Mouse (Mus musculus) stomach, embryonic 15.5 days (tissue): ENCODE data around the gene Sparcl1. TPM values are rescaled to one million over a fixed set of nuclear protein-coding genes. Genes with fewer than 3 reads are reported as not detected.
A peak's percentile ranks its signal among the peaks of the same experiment; 100 is the strongest.

Experiments used
- ATAC-seq: fragments of 200-750 bp; cut with Nextera tagmentation; 2 replicates; pipeline ENCODE4 v1.8.0; 2017; ENCODE audit warnings: low read depth, moderate number of reproducible peaks, moderate TSS enrichment; ENCODE audit not compliant: insufficient read depth, low FRiP score
- H3K27ac ChIP-seq: fragments of 300-500 bp; sonication (generic); 2 replicates; pipeline ENCODE4 v1.5.1; 2015; ENCODE audit warnings: mild to moderate bottlenecking, inconsistent platforms
- H3K27me3 ChIP-seq: fragments of 300-500 bp; sonication (generic); replicated peaks from 2 replicates; pipeline ENCODE4 v1.6.1; 2015; ENCODE audit warnings: inconsistent platforms
- H3K36me3 ChIP-seq: fragments of 300-500 bp; sonication (generic); 2 replicates; pipeline ENCODE4 v1.6.1; 2015; ENCODE audit warnings: inconsistent platforms
- H3K4me1 ChIP-seq: fragments of 300-500 bp; sonication (generic); 2 replicates; pipeline ENCODE4 v1.6.1; 2015; ENCODE audit warnings: inconsistent platforms
- H3K4me2 ChIP-seq: fragments of 300-500 bp; sonication (generic); 2 replicates; pipeline ENCODE4 v1.6.1; 2015; ENCODE audit warnings: mild to moderate bottlenecking, inconsistent platforms
- H3K4me3 ChIP-seq: fragments of 300-500 bp; sonication (generic); replicated peaks from 2 replicates; pipeline ENCODE4 v1.5.1; 2015; ENCODE audit warnings: inconsistent platforms
- H3K9ac ChIP-seq: fragments of 300-500 bp; sonication (generic); 2 replicates; pipeline ENCODE4 v1.6.1; 2015; ENCODE audit warnings: inconsistent platforms
- H3K9me3 ChIP-seq: fragments of 300-500 bp; sonication (generic); 2 replicates; pipeline ENCODE4 v1.6.1; 2016; ENCODE audit warnings: inconsistent platforms
- WGBS: fragments of 180-500 bp; shearing (Covaris S2); methylation state at CpG from one replicate; pipeline ENCODE4 v1.1.7; 2015; 5-methylcytosine and 5-hydroxymethylcytosine counted together
- polyA plus RNA-seq: library from polyadenylated mRNA; unstranded; fragments of >200 nt; fragmentation: Nextera tagmentation; extraction: Ambion mirVana; gene quantifications from 2 replicates; pipeline ENCODE4 v1.2.1, GENCODE M21; 2015

Sparcl1 gene
- polyA plus RNA-seq, 1 experiment from 2014 or later: 274 TPM

DNA sequence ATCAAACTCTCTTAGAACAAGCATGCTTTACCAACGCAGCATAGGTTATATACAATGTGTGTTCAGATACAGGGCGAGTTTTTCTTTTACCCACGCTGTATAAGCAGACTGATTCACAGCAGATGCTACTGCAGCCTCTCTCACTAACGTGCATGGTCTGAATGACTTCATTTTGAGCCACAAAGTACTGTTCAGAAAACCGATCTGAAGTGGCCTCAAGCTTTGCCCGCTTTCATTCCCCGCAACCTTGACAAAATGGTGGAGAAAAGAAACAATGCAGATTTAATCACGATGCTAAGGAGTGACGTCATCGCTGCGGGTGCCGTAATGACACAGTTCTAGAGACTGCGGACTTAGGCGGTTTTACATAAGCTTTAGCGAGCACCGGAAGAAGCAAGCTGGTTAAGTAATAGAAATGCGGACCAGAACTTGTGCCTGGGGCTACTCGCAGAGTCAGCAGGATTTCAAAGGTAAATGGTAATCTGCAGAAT is 4.6 kb downstream of the Sparcl1 start:
- peaks cover 18% of the 10 kb centered on the region; the same call in 1 of the 2 replicates for H3K4me1 ChIP-seq
- H3K36me3 ChIP-seq: no peaks in the 10 kb centered on the region
- no peaks in the 10 kb centered on the region for H3K27me3 ChIP-seq
- peak overlapping the region; percentile 48 for H3K4me2 ChIP-seq
- H3K4me3 ChIP-seq: peak overlapping the region; percentile 0; the same call in 1 of the 2 replicates
- peak overlapping the region; percentile 67 for H3K27ac ChIP-seq
- 0 out of 2 replicates have a peak, but pooled peaks have one; percentile 34 for ATAC-seq
- H3K9me3 ChIP-seq: no peaks in the 10 kb centered on the region
- 17% methylated on average over 18 of the region's 18 CpGs for WGBS
- H3K9ac ChIP-seq: no peak overlapping the region

DNA sequence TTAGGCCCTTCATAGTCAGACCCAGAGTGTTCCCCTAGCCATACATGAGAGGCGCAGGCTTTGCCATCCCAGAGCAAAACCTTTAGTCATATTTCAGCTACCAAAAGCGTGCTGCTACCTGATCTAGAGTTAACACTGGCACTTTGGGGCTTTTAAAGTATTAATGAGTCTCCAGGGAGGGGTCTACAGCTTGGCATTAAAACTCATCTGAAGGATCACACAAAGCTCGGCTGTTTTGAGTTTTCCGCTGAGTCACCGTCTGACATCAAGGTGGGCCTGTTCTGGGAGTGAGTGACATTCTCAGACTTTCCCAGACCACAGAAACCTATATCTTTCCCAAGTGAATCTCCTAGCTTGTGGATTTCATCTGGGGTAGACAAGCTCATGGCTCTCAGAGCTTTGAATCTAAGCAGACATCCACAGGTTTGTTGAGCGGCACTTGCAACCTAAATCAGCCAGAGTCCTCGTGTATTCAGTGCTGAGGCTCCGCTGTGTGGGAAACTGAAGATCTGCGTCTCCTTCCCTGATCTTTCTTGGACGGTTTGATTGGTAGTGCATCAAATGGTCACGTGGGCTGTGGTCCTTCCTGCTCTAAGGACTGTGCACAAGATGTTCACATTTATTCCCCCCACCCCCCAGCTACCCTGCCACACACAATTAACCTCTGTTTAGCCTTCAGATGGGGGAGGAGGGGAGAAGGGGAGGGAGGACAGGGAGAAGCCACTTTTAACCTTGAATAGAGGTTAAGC is 5.2 kb downstream of the Sparcl1 start:
- Histone ChIP-seq H3K9ac (no peak overlapping the region), H3K27me3 (no peaks in the 10 kb centered on the region), H3K4me2 (peak overlapping the region; percentile 48), H3K9me3 (no peaks in the 10 kb centered on the region), H3K27ac (peak overlapping the region; percentile 67), H3K36me3 (no peaks in the 10 kb centered on the region), H3K4me3 (no peak overlapping the region; the same call in 1 of the 2 replicates), H3K4me1 (peaks cover 18% of the 10 kb centered on the region; the same call in 1 of the 2 replicates)
- 52% methylated on average over 11 of the region's 11 CpGs for WGBS
- ATAC-seq: no peak

DNA sequence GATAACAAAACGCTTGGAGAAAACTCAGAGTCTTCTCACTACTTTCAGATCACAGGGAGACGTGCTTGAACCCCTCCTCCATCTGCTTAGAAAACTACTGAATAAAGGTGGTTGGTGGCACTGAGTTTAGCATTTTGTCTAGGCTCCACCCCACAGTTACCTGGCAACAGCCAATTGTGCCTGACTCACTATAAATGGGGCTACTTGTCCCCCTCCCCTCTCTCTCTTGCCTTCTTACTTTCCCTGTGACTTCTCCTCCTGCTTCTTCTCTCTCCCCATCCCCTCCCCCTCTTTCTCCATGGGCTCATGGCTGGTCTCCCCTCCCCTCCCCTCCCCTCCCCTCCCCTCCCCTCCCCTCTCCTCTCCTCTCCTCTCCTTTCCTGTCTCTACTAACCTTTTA is 9.4 kb downstream of the Sparcl1 start:
- Histone ChIP-seq H3K4me2 (no peak overlapping the region), H3K4me3 (no peak overlapping the region), H3K36me3 (no peaks in the 10 kb centered on the region), H3K9ac (no peak overlapping the region), H3K27ac (no peak overlapping the region), H3K4me1 (peaks cover 20% of the 10 kb centered on the region), H3K27me3 (no peaks in the 10 kb centered on the region), H3K9me3 (no peaks in the 10 kb centered on the region)
- WGBS: 71% methylated on average over 2 of the region's 2 CpGs
- no peak for ATAC-seq

DNA sequence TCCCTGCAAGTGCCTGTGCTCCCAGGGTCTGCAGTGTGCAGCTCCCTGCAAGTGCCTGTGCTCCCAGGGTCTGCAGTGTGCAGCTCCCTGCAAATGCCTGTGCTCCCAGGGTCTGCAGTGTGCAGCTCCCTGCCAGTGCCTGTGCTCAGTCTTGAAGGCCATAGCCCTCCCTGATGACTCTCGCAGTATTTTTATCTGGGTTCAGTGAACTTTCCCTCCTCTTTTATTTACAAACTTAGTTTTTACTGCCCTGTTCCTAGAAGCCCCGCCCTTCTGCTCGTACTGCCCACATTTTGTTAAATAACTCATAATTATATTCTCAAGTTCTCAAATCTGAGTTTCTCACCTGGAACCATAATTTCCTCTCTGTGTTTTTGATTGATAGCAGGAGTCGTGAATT is 10.4 kb downstream of the Sparcl1 start:
- Histone ChIP-seq H3K9ac (no peak overlapping the region), H3K4me1 (peaks cover 13% of the 10 kb centered on the region), H3K9me3 (no peaks in the 10 kb centered on the region), H3K27ac (no peak overlapping the region), H3K36me3 (no peaks in the 10 kb centered on the region), H3K27me3 (no peaks in the 10 kb centered on the region), H3K4me2 (no peak overlapping the region), H3K4me3 (no peak overlapping the region)
- 48% methylated on average over 4 of the region's 4 CpGs for WGBS
- ATAC-seq: no peak

DNA sequence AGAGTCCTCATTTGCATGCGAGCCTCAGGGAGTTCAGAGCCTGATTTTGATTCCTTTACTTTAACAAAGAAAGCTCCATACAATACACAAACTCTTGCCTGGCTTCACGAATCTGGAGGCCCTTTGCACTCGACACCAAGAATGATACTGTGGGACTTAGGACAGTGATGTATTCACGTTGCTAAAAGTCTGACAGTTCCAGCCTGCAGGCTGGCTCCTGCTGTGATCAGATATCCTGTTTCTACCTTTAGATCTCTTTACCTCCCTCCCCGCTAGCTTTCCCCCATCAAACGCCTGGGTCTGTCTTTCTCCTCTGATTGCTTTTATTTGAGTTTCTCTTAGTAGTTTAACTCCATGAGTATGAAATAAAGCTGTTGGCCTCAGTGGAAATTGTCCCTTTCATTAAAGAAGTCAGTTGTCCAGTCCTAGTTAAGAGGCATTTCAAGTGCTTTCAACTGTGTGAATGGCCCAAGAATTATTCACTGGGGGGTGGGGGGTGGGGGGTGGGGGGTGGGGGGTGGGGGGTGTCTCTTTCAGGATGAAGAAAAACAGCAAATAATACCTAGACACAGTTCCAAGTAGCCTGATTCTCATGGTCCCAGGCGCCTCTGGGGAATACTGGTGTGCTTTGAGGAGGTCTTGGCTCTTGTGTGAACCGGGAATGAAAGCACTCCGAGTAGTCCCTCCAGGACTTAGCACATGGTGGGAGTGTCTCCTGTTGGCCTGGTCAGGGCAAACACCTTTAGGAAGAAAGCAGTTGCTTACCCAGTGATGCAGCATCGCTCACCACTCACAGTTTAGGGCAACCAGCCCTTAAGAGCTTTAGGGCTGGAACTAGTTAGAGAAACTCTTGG is 11.6 kb downstream of the Sparcl1 start:
- Histone ChIP-seq H3K4me2 (no peak overlapping the region), H3K9me3 (no peaks in the 10 kb centered on the region), H3K4me1 (peaks cover 11% of the 10 kb centered on the region), H3K4me3 (no peak overlapping the region), H3K27me3 (no peaks in the 10 kb centered on the region), H3K9ac (no peak overlapping the region), H3K27ac (peak overlapping the region; percentile 21; the same call in 1 of the 2 replicates), H3K36me3 (no peaks in the 10 kb centered on the region)
- no peak for ATAC-seq
- 35% methylated on average over 10 of the region's 10 CpGs for WGBS

DNA sequence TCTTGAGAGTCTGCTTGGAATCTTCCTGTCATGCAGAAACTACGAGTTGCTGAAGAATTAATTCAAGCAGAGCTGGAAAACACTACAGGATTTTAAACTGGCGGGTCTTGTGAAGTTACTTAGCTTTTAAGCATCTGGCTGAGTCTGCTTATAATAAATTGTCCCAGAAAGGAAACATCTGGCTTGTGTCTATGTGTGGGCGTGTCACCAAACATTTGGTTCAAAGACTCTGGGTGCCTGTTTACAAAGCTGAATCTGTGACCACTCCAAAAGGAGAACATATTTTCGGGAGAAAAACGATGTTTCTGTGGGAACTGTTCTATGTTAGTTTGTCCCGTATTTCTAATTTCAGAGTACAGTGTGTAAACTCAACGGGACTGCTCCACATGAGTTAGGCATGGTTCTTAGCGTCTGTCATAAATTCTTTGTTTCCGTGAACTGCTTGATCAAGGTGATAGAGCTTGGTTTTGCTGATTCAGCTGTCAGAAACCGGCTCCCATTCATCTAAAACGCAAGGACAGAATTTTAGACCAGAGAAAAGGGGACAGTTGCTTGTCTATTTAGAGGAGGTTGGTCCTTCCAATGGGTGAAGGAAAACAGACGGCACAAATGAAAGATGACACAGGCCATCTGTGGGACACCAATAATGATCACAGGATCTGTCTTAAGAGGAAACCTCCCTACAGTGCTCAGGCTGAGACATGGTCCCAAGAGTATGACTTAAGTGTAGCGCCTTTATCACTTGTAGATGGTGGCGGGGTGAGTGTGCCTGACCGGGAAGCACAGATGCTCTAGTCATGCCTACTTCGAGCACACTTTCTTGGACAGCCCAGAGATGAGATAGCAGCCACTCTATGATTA is 17.2 kb downstream of the Sparcl1 start:
- Histone ChIP-seq H3K4me2 (peak overlapping the region; percentile 22), H3K4me1 (peaks cover 6% of the 10 kb centered on the region; the same call in 1 of the 2 replicates), H3K27me3 (no peaks in the 10 kb centered on the region), H3K36me3 (peaks cover 6% of the 10 kb centered on the region; the same call in 1 of the 2 replicates), H3K27ac (peak overlapping the region; percentile 86), H3K4me3 (no peak overlapping the region), H3K9me3 (no peaks in the 10 kb centered on the region), H3K9ac (no peak overlapping the region)
- peak; percentile 72 for ATAC-seq
- WGBS: 42% methylated on average over 16 of the region's 16 CpGs

DNA sequence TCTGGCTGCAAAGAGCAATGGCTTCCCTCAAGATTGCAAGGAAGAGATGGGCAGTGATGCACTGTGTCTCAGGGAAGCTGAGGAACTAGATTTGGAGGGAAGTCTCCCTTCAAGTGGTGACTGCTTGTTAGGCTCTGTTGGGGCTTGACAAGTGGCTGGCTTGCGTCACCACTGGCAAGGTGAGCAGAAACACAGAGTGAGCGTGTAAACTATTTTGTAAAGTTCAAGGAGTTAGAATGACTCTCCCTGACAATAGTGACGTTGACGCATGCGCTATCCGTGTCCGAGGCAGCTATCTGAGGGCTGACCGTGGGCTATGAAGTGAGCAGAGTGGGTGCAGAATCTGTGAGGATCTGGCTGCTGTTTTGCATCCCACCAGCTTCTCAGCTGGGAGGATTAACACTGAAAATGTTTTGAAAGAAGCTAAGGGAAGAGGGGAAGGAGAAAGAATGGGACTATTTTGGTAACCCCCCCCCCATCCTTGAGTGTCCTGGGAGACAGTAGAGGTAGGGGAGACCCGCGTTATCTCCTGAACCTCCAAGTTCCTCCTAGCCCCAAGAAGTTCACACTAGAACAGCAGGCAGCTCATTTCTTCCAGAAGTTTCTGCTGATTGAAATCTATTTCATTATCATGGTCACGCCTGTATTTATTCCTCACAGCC is 18.0 kb downstream of the Sparcl1 start:
- Histone ChIP-seq H3K4me3 (no peak overlapping the region), H3K9me3 (no peaks in the 10 kb centered on the region), H3K36me3 (peaks cover 6% of the 10 kb centered on the region; the same call in 1 of the 2 replicates), H3K27ac (peak overlapping the region; percentile 86), H3K4me1 (peaks cover 6% of the 10 kb centered on the region; the same call in 1 of the 2 replicates), H3K9ac (no peak overlapping the region), H3K4me2 (peak overlapping the region; percentile 17), H3K27me3 (no peaks in the 10 kb centered on the region)
- ATAC-seq: no peak; the same call in 1 of the 2 replicates
- WGBS: 41% methylated on average over 11 of the region's 11 CpGs

DNA sequence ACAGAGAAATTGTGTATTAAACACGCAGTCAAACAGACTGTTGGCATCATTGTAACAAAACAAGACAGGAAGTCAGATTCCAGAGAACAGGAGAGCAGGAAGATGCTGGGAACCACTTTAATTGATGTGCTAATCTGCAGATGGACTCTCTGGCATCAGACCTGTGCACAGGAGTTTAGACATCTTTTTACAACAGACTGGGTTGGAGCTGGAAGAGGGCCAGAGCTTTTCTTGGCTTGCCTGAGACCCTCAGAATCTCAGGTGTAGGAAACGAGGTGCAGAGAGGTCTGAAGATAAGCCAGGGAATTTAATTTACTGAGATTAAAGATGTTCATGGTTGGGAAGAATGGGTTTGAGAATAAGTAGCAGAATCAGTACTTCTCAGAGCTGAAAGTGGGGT is 23.8 kb downstream of the Sparcl1 start:
- Histone ChIP-seq H3K9me3 (no peaks in the 10 kb centered on the region), H3K4me2 (no peak overlapping the region), H3K27me3 (no peaks in the 10 kb centered on the region), H3K4me1 (no peaks in the 10 kb centered on the region), H3K36me3 (peaks cover 18% of the 10 kb centered on the region), H3K9ac (no peak overlapping the region), H3K27ac (no peak overlapping the region), H3K4me3 (no peak overlapping the region)
- 68% methylated on average over 2 of the region's 2 CpGs for WGBS
- ATAC-seq: no peak

DNA sequence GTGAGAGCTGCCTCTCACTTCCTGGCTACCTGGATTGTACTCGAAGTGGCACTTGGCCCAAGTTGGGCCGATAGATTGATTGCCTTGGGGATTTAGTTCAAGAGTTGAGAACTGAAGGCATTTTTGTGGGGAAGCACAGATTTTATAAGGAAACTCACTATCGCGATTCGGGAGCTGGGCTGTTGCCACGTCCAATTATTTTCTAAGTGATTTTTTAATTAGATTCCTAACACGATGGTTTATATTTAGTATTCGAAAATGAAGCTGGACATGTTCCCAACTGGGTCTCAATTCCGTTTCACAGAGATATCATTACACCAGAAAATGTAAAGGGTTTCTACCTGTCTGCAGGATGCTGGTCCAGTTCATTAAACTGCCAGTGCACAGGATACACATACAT is 28.2 kb downstream of the Sparcl1 start:
- 89% methylated on average over 9 of the region's 9 CpGs for WGBS
- peaks cover 11% of the 10 kb centered on the region for H3K36me3 ChIP-seq
- H3K27ac ChIP-seq: no peak overlapping the region
- H3K27me3 ChIP-seq: no peaks in the 10 kb centered on the region
- H3K9ac ChIP-seq: no peak overlapping the region
- no peak overlapping the region for H3K4me2 ChIP-seq
- H3K4me3 ChIP-seq: no peak overlapping the region
- ATAC-seq: no peak
- H3K4me1 ChIP-seq: no peaks in the 10 kb centered on the region
- H3K9me3 ChIP-seq: no peaks in the 10 kb centered on the region

DNA sequence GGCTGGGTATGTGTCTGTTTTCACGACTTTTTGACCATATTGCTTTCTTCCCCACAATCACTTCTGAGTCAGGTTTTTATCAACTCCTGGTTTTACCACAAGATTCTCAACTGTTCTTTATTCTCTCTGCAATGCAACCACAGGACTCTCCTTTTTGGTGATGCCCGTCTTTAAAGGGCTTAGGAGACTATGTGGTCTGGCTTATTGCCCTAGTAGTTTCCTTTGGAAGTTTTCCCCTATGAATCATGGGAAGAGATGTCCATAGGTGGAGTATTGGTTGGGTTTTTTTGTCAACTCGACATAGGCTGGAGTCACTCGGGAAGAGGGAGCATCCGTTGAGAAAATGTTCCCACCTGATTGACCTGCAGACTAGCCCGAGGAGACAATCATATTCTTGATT is 32.8 kb downstream of the Sparcl1 start:
- H3K4me1 ChIP-seq: 0 out of 2 replicates have a peak, but pooled peaks cover 3% of the 10 kb centered on the region
- H3K27me3 ChIP-seq: no peaks in the 10 kb centered on the region
- H3K4me2 ChIP-seq: no peak overlapping the region
- no peak overlapping the region for H3K27ac ChIP-seq
- no peak for ATAC-seq
- H3K9ac ChIP-seq: no peak overlapping the region
- WGBS: 81% methylated on average over 6 of the region's 6 CpGs
- H3K36me3 ChIP-seq: no peaks in the 10 kb centered on the region; the same call in 1 of the 2 replicates
- no peak overlapping the region for H3K4me3 ChIP-seq
- no peaks in the 10 kb centered on the region for H3K9me3 ChIP-seq

DNA sequence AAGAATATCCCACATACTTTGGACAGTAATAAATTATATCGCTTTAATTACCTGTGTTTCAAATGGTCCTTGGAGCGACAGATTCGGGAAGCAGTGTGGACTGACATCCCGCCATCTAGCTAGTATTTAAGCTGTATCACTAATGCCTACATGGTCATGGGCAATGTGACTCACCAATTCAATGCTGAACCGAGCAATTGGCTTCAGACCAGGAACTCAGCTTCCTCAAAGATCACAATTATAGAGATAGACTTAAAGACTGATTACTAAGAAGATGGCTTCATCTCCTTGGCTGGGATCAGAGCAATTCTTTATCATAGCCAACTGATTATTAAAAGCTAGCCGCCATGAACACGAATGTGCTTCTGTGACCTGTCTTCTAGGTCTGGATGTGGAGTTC is 36.0 kb downstream of the Sparcl1 start, which contains the start of gene Gm17660:
Gene Gm17660, minus strand, starts transcription at position 101 of the 400 bp plus-strand sequence.
- Histone ChIP-seq H3K4me3 (no peak within 1 kb of the TSS), H3K9me3 (no peaks in the 10 kb centered on the region), H3K27me3 (no peaks in the 10 kb centered on the region), H3K4me1 (peaks cover 5% of the 10 kb centered on the region; the same call in 1 of the 2 replicates), H3K4me2 (no peak within 1 kb of the TSS), H3K36me3 (no peaks in the 10 kb centered on the region; the same call in 1 of the 2 replicates), H3K9ac (no peak within 1 kb of the TSS), H3K27ac (no peak within 1 kb of the TSS)
- ATAC-seq: no peak
- WGBS: 93% methylated on average over 7 of the region's 7 CpGs
